7 mouse cellular contexts compared by ENCODE assay signal in genomic region chr2:69788974-69789373, GRCm38 (mm10). TPM values are rescaled to one million over a fixed set of nuclear protein-coding genes. Genes with fewer than 3 reads are reported as not detected.
DNase-seq lines count a peak whose midpoint lies in the region; ATAC-seq and TF ChIP-seq lines count a peak whose summit lies in the region.

No protein-coding gene starts in this region.

- H3K36me3 ChIP-seq in lung, postnatal 0 days (ENCODE audit: insufficient read depth, low read length) = 0 out of 2 replicates have a peak, but pooled peaks cover 5% of the 10 kb centered on the region
- H3K36me3 ChIP-seq in limb, embryonic 10.5 days = peaks cover 16% of the 10 kb centered on the region

- H3K9me3 ChIP-seq in lung, postnatal 0 days (ENCODE audit: low read length) = no peaks in the 10 kb centered on the region
- no peaks in the 10 kb centered on the region for H3K9me3 ChIP-seq in limb, embryonic 10.5 days (replicated peaks)

- H3K27ac ChIP-seq in lung, postnatal 0 days (ENCODE audit: low read length) = peak overlapping the region; percentile 77
- H3K27ac ChIP-seq in embryonic fibroblast, embryonic 13.5 days (ENCODE audit: insufficient read depth, low read length) = no peak overlapping the region
- H3K27ac ChIP-seq in limb, embryonic 10.5 days = peak overlapping the region; percentile 83
- H3K27ac ChIP-seq in olfactory bulb, adult 2 months (ENCODE audit: insufficient read depth, low read depth, low read length) = no peak overlapping the region

- H3K4me2 ChIP-seq in lung, postnatal 0 days (replicated peaks; ENCODE audit: low read depth, low read length) = peak overlapping the region; percentile 76

- H3K4me3 ChIP-seq in lung, postnatal 0 days (ENCODE audit: low read depth, low read length) = peak overlapping the region; percentile 65
- H3K4me3 ChIP-seq in embryonic fibroblast, embryonic 13.5 days (ENCODE audit: insufficient read depth, low read length) = peak overlapping the region; percentile 74
- peak overlapping the region; percentile 67 for H3K4me3 ChIP-seq in limb, embryonic 10.5 days
- peak overlapping the region; percentile 51 for H3K4me3 ChIP-seq in olfactory bulb, adult 2 months (ENCODE audit: insufficient read depth, low read depth, low read length)

- H3K9ac ChIP-seq in lung, postnatal 0 days (replicated peaks; ENCODE audit: low read depth) = peak overlapping the region; percentile 55

- no peak for TF ChIP-seq POLR2A in embryonic fibroblast, embryonic 13.5 days (IDR thresholded peaks at IDR 0.05; ENCODE audit: low read depth, low read length)
- no peak for TF ChIP-seq POLR2A in olfactory bulb, adult 2 months (IDR thresholded peaks at IDR 0.05; ENCODE audit: insufficient read depth, low read depth, low read length)

- TF ChIP-seq CTCF in lung, postnatal 0 days (IDR thresholded peaks at IDR 0.05) = no peak
- TF ChIP-seq CTCF in embryonic fibroblast, embryonic 13.5 days (IDR thresholded peaks at IDR 0.05; ENCODE audit: borderline replicate concordance, insufficient read depth, low read length) = no peak
- no peak for TF ChIP-seq CTCF in olfactory bulb, adult 2 months (IDR thresholded peaks at IDR 0.05; ENCODE audit: insufficient read depth, low read depth, low read length)

- no peaks in the 10 kb centered on the region for H3K27me3 ChIP-seq in lung, postnatal 0 days (replicated peaks; ENCODE audit: insufficient read depth, low read length)
- no peaks in the 10 kb centered on the region for H3K27me3 ChIP-seq in limb, embryonic 10.5 days (ENCODE audit: low read depth, poor library complexity, severe bottlenecking)

- DNase-seq in lung, postnatal 0 days (ENCODE audit: low spot score) = peak; percentile 56
- DNase-seq in lung, adult 18-20 months = no peak
- no peak for DNase-seq in limb, embryonic 10.5 days (ENCODE audit: low spot score)
- no peak for DNase-seq in layer of hippocampus, adult 18-20 months (ENCODE audit: low spot score in 2 of 2)
- no peak for DNase-seq in embryo, embryonic 11 days

- H3K4me1 ChIP-seq in lung, postnatal 0 days (ENCODE audit: insufficient read depth, low read depth, low read length) = peaks cover 3% of the 10 kb centered on the region; the same call in 1 of the 2 replicates
- H3K4me1 ChIP-seq in embryonic fibroblast, embryonic 13.5 days (ENCODE audit: control insufficient read depth, insufficient read depth, low read length) = no peaks in the 10 kb centered on the region
- H3K4me1 ChIP-seq in limb, embryonic 10.5 days = peaks cover 10% of the 10 kb centered on the region
- H3K4me1 ChIP-seq in olfactory bulb, adult 2 months (ENCODE audit: control insufficient read depth, insufficient read depth, low read length) = peaks cover 6% of the 10 kb centered on the region; the same call in 1 of the 2 replicates

- peak; percentile 30 for ATAC-seq in lung, postnatal 0 days

- no peak for TF ChIP-seq EP300 in lung, postnatal 0 days (IDR thresholded peaks at IDR 0.05)

- WGBS in lung, postnatal 0 days = 19% methylated on average over 9 of the region's 9 CpGs
- WGBS in limb, embryonic 10.5 days = 34% methylated on average over 9 of the region's 9 CpGs
- 9% methylated on average over 9 of the region's 9 CpGs for WGBS in olfactory bulb, adult 2 months

RNA-seq across cellular contexts. Expression of gene Ccdc173, which starts 0.4 kb away (rescaled TPM):
- polyA plus RNA-seq in lung, postnatal 0 days (2015; fragmentation: Nextera tagmentation; extraction: Ambion mirVana) = 2.3 and 2.5 TPM in 2 replicates
- 1.1 and 1.8 TPM in 2 replicates for polyA plus RNA-seq in embryonic fibroblast, embryonic 13.5 days (2011; ENCODE audit: insufficient read length, low read depth, missing spikeins)
- polyA plus RNA-seq in limb, embryonic 10.5 days (2016; fragmentation: Nextera tagmentation; extraction: Ambion mirVana) = 1.3 and 2.1 TPM in 2 replicates
- not detected in 2 replicates for polyA plus RNA-seq in olfactory bulb, adult 2 months (2012; ENCODE audit: insufficient read depth, insufficient read length, low replicate concordance, missing spikeins)
- total RNA-seq in layer of hippocampus, adult 18-20 months (2021) = 1 to 10 TPM; 2.2 to 2.7 TPM

RNA-seq across cellular contexts. Expression of gene Phospho2, which starts 0.4 kb away (rescaled TPM):
- 20.3 and 20.8 TPM in 2 replicates for polyA plus RNA-seq in lung, postnatal 0 days (2015; fragmentation: Nextera tagmentation; extraction: Ambion mirVana)
- 16.3 and 22.5 TPM in 2 replicates for polyA plus RNA-seq in embryonic fibroblast, embryonic 13.5 days (2011; ENCODE audit: insufficient read length, low read depth, missing spikeins)
- 22.0 and 27.1 TPM in 2 replicates for polyA plus RNA-seq in limb, embryonic 10.5 days (2016; fragmentation: Nextera tagmentation; extraction: Ambion mirVana)
- polyA plus RNA-seq in olfactory bulb, adult 2 months (2012; ENCODE audit: insufficient read depth, insufficient read length, low replicate concordance, missing spikeins) = not detected in 2 replicates
- 10 to 100 TPM; 23.9 to 24.3 TPM for total RNA-seq in layer of hippocampus, adult 18-20 months (2021)

RNA-seq across cellular contexts. Expression of gene Klhl23, which starts 32.8 kb away (rescaled TPM):
- 29.6 and 30.3 TPM in 2 replicates for polyA plus RNA-seq in lung, postnatal 0 days (2015; fragmentation: Nextera tagmentation; extraction: Ambion mirVana)
- 22.5 and 30.2 TPM in 2 replicates for polyA plus RNA-seq in embryonic fibroblast, embryonic 13.5 days (2011; ENCODE audit: insufficient read length, low read depth, missing spikeins)
- 24.8 and 30.8 TPM in 2 replicates for polyA plus RNA-seq in limb, embryonic 10.5 days (2016; fragmentation: Nextera tagmentation; extraction: Ambion mirVana)
- polyA plus RNA-seq in olfactory bulb, adult 2 months (2012; ENCODE audit: insufficient read depth, insufficient read length, low replicate concordance, missing spikeins) = not detected in 2 replicates
- total RNA-seq in layer of hippocampus, adult 18-20 months (2021) = 10 to 100 TPM; 37.7 to 40.9 TPM

Comparison
In these comparisons a context has a peak if more than half of its experiments do, and no peak if none do; other contexts are left out.
1. H3K27ac ChIP-seq: peak in lung, postnatal 0 days (single experiment) and limb, embryonic 10.5 days (single experiment); none in embryonic fibroblast, embryonic 13.5 days (single experiment) and olfactory bulb, adult 2 months (single experiment).
2. RNA of gene Phospho2, which starts 0.4 kb away (polyA plus RNA-seq): 22.0 to 27.1 TPM in limb, embryonic 10.5 days, 16.3 to 22.5 TPM in embryonic fibroblast, embryonic 13.5 days and 20.3 to 20.8 TPM in lung, postnatal 0 days; not detected in olfactory bulb, adult 2 months; every median in the first group is over 10 times any median in the second.
3. Peak in every context shown above with its lines, with median percentiles within 50 percentile points of each other: H3K4me3 ChIP-seq.